Mouse (Mus musculus) hindbrain, embryonic 10.5 days (tissue): Measurements from ENCODE around the gene Spop. TPM values are rescaled to one million over a fixed set of nuclear protein-coding genes. Genes with fewer than 3 reads are reported as not detected.
A peak's percentile ranks its signal among the peaks of the same experiment; 100 is the strongest.

Experiments
- DNase-seq: peaks from one replicate; pipeline ENCODE4 v3.0.0-alpha.2; 2017; ENCODE audit warnings: low spot score
- H3K27ac ChIP-seq: fragments of 300-500 bp; sonication (generic); 2 replicates; pipeline ENCODE4 v1.5.1; 2016; ENCODE audit warnings: mild to moderate bottlenecking, moderate library complexity
- H3K27me3 ChIP-seq: fragments of 300-500 bp; sonication (generic); 2 replicates; pipeline ENCODE4 v1.6.1; 2016; ENCODE audit warnings: mild to moderate bottlenecking; ENCODE audit not compliant: poor library complexity, insufficient read depth, severe bottlenecking
- H3K36me3 ChIP-seq: fragments of 300-500 bp; sonication (generic); 2 replicates; pipeline ENCODE4 v1.6.1; 2016; ENCODE audit warnings: mild to moderate bottlenecking, moderate library complexity
- H3K4me1 ChIP-seq: fragments of 300-500 bp; sonication (generic); replicated peaks from 2 replicates; pipeline ENCODE4 v1.6.1; 2016; ENCODE audit warnings: mild to moderate bottlenecking
- H3K4me3 ChIP-seq: fragments of 300-500 bp; sonication (generic); 2 replicates; pipeline ENCODE4 v1.5.1; 2016; ENCODE audit warnings: mild to moderate bottlenecking, moderate library complexity
- H3K9me3 ChIP-seq: fragments of 300-500 bp; sonication (generic); 2 replicates; pipeline ENCODE4 v1.6.1; 2016; ENCODE audit warnings: mild to moderate bottlenecking, moderate library complexity
- WGBS: fragments of 180-500 bp; shearing (Covaris S2); methylation state at CpG from one replicate; pipeline ENCODE4 v1.1.7; 2016; 5-methylcytosine and 5-hydroxymethylcytosine counted together
- polyA plus RNA-seq: library from polyadenylated mRNA; unstranded; fragments of >200 nt; fragmentation: Nextera tagmentation; extraction: Ambion mirVana; gene quantifications from 2 replicates; pipeline ENCODE4 v1.2.1, GENCODE M21; 2016

The Spop gene
- polyA plus RNA-seq, 1 experiment from 2014 or later = 143 TPM

DNA sequence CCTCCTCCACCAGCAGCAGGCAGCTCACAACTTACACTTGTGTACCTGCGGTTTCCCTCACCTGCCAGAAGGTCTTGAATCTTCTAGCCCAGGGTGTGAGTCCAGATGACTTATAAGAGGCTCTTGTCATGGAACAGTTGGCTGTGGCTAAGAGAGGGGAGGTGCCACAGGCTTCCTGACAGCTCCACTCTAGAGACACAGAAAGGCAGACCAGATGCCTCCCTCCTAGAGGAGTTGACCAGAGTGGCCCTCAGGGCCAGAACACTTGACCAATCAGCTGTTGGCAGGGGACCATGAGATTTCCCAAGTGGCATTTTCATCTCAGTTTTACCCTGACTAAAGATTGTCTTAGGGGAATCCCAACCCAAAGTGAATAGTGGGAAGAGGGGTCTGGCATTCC, 32.7 kb upstream of the Spop start:
- no peak overlapping the region for H3K27ac ChIP-seq
- H3K36me3 ChIP-seq = peaks cover 49% of the 10 kb centered on the region
- H3K4me3 ChIP-seq = no peak overlapping the region
- WGBS = 98% methylated on average over 1 of the region's 1 CpGs
- no peak for DNase-seq
- H3K9me3 ChIP-seq = no peaks in the 10 kb centered on the region
- peaks cover 8% of the 10 kb centered on the region for H3K4me1 ChIP-seq
- no peaks in the 10 kb centered on the region for H3K27me3 ChIP-seq

DNA sequence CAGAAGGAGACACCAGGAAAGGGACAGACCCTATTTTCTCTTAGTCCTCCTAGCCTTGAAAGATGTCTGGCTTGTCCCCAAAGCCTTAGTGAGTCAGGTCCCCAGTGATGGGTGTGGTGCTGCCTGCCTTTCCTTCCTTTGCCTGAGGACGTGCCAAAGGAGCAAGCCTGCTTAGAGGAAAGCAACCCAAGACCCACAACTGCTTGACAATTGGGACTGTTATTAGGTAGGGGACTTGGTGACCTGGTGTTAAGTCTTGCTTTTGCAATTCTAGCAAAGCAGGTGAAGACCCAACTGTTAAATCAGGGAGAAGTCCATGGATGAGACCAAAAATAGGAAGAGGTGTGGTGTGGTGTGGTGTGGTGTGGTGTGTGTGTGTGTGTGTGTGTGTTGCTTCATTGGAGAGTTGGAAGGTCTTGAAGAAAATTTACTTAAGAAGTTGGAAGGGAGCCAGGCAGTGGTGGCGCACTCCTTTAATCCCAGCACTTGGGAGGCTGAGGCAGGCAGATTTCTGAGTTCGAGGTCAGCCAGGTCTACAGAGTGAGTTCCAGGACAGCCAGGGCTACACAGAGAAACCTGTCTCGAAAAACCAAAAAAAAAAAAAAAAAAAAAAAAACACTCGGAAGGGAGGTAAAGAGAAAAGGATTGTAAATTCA, 30.4 kb upstream of the Spop start:
- 87% methylated on average over 5 of the region's 5 CpGs for WGBS
- H3K27ac ChIP-seq = no peak overlapping the region
- no peaks in the 10 kb centered on the region for H3K27me3 ChIP-seq
- no peak overlapping the region for H3K4me3 ChIP-seq
- H3K36me3 ChIP-seq = peaks cover 51% of the 10 kb centered on the region
- H3K9me3 ChIP-seq = no peaks in the 10 kb centered on the region
- H3K4me1 ChIP-seq = peaks cover 12% of the 10 kb centered on the region
- no peak for DNase-seq

DNA sequence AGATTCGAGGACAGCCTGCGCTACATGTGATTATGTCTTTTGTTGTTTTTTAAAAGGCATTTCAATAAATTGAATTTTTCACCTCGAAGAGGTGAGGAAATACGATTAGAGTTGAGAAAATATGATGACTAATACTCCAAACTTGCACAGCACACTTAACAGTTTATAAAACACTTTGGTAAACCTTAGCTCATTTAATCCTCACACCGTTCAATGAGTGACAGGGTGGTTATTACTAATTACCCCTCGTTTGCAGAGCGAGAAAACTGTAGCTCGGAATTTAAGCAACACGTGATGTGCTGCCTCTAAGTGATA, 29.9 kb upstream of the Spop start:
- Histone ChIP-seq H3K27ac (peak overlapping the region; percentile 99), H3K4me3 (peak overlapping the region; percentile 87), H3K27me3 (no peaks in the 10 kb centered on the region), H3K9me3 (no peaks in the 10 kb centered on the region), H3K4me1 (peaks cover 12% of the 10 kb centered on the region), H3K36me3 (peaks cover 51% of the 10 kb centered on the region)
- no peak for DNase-seq
- WGBS = 46% methylated on average over 9 of the region's 9 CpGs

DNA sequence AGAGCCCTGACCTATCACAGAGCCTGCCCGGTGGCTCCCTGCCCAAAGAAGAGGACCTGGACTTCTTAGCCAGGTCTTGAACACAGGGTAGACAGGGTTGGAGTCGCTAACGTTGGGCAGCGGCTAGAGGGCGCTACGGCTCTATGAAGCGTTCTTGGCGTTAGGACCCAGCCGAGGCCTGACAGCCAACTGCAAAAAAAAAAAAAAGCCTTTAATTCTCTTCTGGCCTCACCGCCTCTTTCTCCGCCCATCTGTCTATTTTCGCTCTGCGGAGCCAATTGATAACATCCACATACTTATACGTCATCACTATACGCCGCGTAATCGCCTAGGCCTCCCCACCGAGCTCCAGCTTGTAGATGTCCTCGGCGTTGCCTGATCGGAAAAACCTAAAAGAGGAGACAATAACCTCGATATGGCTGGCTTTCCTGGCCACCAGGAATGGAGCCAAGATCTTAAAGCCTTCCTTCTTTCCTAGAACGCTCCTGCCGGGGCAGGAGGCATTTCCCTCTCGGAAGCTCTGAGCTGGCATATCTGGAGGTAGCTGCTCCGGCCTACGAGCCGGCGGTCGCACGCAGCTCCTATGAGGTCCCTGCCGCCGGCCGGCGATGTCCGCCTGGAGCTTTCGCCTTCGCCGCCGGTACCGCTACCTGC, 29.4 kb upstream of the Spop start, which contains the start of gene Slc35b1:
Slc35b1 (plus strand) TSS at position 374 of the 654 bp plus-strand sequence.
- WGBS = under 1% methylated on average over 42 of the region's 42 CpGs
- peak; percentile 94 for DNase-seq

DNA sequence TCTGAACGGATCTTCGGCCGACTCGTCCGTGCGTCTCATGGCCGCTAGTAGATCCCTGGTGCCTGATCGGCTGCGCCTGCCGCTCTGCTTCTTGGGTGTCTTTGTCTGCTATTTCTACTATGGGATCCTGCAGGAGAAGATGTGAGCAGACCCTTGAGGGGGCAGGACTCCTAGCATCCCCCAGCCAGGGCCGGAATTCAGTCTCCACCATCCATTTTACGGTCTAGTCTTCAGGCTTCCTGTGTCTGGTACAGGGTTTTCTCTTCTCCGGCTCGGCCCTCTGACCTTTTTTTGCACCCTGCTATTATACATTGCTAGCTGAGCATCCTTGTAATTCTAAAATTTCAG, 28.9 kb upstream of the Spop start:
- peak overlapping the region; percentile 87 for H3K4me3 ChIP-seq
- H3K9me3 ChIP-seq = no peaks in the 10 kb centered on the region
- peaks cover 57% of the 10 kb centered on the region for H3K36me3 ChIP-seq
- peak overlapping the region; percentile 99 for H3K27ac ChIP-seq
- peaks cover 12% of the 10 kb centered on the region for H3K4me1 ChIP-seq
- H3K27me3 ChIP-seq = no peaks in the 10 kb centered on the region
- DNase-seq = no peak
- WGBS = under 1% methylated on average over 14 of the region's 14 CpGs

More for the DNA sequence above, 29.4 kb upstream of the Spop start, which contains the start of gene Slc35b1:
- Histone ChIP-seq H3K4me3 (peak within 1 kb of the TSS; percentile 87), H3K27me3 (no peaks in the 10 kb centered on the region), H3K4me1 (peaks cover 12% of the 10 kb centered on the region), H3K36me3 (peaks cover 52% of the 10 kb centered on the region), H3K27ac (peak within 1 kb of the TSS; percentile 99), H3K9me3 (no peaks in the 10 kb centered on the region)

DNA sequence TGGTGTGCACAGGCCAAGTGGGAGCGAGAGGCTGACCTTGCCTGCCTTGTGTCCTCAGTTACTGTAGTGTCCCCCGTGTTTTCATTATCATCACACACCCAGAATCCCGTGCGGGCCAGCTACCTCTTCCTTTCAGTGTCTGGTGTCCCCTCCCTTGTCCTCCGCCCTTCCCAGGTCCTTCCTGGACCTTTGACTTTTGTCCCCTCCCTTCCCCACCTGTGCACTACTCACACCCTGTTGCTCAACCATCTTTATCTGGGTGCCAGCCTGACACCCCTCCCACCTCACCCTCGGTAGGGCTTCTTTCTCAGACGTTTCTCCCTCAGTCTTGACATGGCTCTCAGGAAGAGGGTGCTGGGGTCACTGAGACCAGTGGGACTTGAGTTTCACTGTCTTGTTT, 26.5 kb upstream of the Spop start:
- no peaks in the 10 kb centered on the region for H3K27me3 ChIP-seq
- H3K4me1 ChIP-seq = peaks cover 16% of the 10 kb centered on the region
- H3K27ac ChIP-seq = no peak overlapping the region
- WGBS = 90% methylated on average over 7 of the region's 7 CpGs
- no peaks in the 10 kb centered on the region for H3K9me3 ChIP-seq
- H3K36me3 ChIP-seq = peaks cover 62% of the 10 kb centered on the region
- no peak for DNase-seq
- H3K4me3 ChIP-seq = no peak overlapping the region

DNA sequence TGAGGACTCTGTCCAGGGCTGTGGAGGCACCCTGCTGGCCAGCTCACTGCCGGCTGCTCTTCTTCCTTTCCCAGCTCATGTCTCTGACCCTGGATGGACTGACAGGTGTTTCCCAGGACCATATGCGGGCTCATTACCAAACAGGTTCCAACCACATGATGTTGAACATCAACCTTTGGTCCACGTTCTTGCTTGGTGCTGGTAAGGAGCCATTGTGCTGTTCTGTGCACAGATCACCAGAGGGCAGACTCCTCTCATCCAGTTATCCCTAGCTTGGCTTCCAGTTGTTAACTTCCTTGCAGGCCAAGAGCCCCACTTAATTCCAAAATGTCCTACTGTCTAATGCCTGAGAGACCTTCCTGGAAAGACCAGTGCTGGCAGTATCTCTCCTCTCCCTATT, 24.9 kb upstream of the Spop start:
- DNase-seq = no peak
- 80% methylated on average over 3 of the region's 3 CpGs for WGBS
- H3K36me3 ChIP-seq = peaks cover 71% of the 10 kb centered on the region

DNA sequence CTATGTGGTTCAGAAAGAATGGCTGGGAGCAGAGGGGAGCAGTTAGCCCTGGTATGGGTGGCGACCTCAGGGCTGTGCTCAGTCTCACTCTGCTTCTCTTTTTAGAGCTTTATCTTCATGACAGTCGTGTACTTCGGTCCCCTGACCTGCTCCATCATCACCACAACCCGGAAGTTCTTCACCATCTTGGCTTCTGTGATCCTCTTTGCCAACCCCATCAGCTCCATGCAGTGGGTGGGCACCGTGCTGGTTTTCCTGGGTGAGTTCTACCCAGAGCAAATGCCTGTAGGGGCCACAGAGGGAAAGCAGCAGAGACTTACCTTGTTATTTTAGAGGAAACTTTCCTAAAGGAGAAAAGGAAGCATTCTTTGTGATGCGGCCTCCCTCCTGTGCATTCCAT, 23.5 kb upstream of the Spop start:
- H3K4me3 ChIP-seq = no peak overlapping the region
- DNase-seq = no peak
- H3K27ac ChIP-seq = no peak overlapping the region
- peaks cover 35% of the 10 kb centered on the region for H3K4me1 ChIP-seq
- H3K36me3 ChIP-seq = peaks cover 71% of the 10 kb centered on the region
- no peaks in the 10 kb centered on the region for H3K27me3 ChIP-seq
- 94% methylated on average over 6 of the region's 6 CpGs for WGBS
- no peaks in the 10 kb centered on the region for H3K9me3 ChIP-seq

More for the DNA sequence above, 24.9 kb upstream of the Spop start:
- Histone ChIP-seq H3K4me1 (peaks cover 31% of the 10 kb centered on the region), H3K9me3 (no peaks in the 10 kb centered on the region), H3K4me3 (no peak overlapping the region), H3K27me3 (no peaks in the 10 kb centered on the region), H3K27ac (no peak overlapping the region)

DNA sequence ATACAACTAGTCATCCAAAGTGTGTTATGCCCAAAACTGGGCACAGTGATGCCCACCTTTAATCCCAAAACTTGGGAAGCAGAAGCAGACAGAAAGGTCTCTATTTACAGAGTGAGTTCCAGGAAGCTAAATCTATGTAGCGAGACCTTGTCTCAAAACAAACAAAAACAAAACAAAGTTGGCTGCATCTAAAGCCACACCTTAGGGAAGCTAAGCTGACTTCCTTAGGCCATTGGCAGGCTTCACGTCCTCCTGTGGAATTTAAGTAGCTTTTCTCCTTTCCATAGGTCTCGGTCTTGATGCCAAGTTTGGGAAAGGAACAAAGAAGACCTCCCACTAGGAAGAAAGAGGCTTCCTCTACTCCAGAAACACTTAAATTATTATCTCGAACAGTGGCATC, 22.7 kb upstream of the Spop start:
- Histone ChIP-seq H3K27ac (no peak overlapping the region), H3K4me3 (no peak overlapping the region), H3K36me3 (peaks cover 70% of the 10 kb centered on the region), H3K27me3 (no peaks in the 10 kb centered on the region), H3K4me1 (peaks cover 27% of the 10 kb centered on the region), H3K9me3 (no peaks in the 10 kb centered on the region)
- DNase-seq = no peak
- WGBS = 86% methylated on average over 4 of the region's 4 CpGs

DNA sequence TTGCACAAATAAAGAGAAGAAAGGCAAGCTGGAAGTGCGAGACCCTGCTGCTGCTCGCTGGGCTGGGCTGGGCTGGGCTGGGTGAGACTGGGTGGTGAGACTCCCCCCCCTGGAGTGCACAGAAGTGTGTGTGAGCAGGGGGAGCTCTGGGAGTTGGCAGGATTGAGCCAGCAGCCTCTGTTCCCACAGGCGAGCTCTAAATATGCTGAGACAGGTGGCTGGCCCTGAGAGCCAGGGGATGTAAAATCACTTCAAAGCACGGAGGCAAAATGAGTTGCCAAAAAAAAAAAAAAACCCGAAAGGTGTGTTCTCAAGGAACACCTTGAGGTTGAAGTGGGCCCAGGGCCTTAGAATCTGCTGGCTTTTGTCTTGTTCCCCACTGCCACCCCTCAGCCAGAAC, 22.1 kb upstream of the Spop start:
- no peak for DNase-seq
- no peaks in the 10 kb centered on the region for H3K9me3 ChIP-seq
- H3K27ac ChIP-seq = no peak overlapping the region
- peaks cover 65% of the 10 kb centered on the region for H3K36me3 ChIP-seq
- WGBS = 82% methylated on average over 5 of the region's 5 CpGs
- H3K27me3 ChIP-seq = no peaks in the 10 kb centered on the region
- peaks cover 23% of the 10 kb centered on the region for H3K4me1 ChIP-seq
- H3K4me3 ChIP-seq = no peak overlapping the region

DNA sequence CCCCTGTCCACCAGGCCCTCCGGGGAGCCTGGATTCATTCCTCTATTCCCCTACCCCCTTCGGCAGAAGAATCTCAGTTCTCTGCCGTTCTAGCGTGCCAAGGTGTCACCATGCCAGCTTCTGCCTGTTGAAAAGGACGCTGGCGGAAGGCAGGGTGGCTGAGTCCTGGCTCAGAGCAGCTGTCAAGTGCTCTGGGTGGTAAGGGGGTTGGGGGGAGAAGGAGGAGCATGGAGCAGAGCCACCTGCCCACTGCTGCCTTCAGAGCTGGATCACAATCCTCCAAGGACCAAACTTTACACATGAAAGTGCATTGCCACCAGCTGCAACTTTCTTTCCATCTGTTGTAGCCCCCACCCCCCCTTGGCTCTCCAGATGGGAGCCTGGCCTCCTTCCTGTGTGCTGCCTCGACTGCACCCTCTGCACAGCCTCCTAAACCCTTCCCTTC, 21.6 kb upstream of the Spop start:
- H3K4me3 ChIP-seq = no peak overlapping the region
- H3K9me3 ChIP-seq = no peaks in the 10 kb centered on the region
- WGBS = 69% methylated on average over 7 of the region's 7 CpGs
- H3K4me1 ChIP-seq = peaks cover 23% of the 10 kb centered on the region
- H3K27ac ChIP-seq = no peak overlapping the region
- peaks cover 60% of the 10 kb centered on the region for H3K36me3 ChIP-seq
- H3K27me3 ChIP-seq = no peaks in the 10 kb centered on the region
- DNase-seq = no peak

DNA sequence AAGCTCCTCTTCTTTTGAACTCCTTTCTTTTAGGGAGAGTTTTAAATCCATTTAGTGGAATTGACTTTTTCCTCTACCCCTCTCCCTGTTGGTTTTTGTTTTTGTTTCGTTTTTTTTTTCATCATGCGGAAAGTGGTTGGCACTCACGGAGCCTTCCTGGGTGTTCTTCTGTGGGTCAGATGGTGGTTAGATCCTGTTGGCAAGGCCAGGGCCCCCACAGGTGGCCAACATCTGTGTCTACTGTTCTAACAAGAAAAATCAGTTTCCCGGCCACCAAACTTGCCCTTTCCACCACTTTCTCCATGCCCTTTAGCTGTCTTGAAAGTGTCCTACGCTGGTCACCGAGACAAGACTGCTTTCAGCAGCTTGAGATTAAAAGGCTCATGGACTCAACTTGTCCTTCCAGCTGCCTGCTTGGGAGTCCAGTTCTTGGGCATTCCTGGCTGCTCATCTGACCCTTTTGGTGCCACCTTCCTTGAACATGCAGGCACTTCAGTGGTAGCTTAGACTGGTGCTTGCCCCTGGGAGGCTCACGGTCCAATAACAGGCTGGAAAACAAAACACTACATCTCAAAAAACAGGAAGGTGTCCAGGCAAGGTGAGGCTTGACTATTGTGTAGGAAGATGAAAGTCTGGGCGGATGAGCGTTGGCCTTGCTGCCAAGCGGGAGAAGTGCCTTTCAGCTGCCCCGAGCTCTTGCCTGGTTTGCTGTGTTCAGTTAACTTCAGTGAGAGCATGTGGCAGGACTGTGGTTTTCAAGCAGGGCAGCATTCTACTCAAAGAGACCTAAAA, 21.0 kb upstream of the Spop start:
- 76% methylated on average over 11 of the region's 11 CpGs for WGBS
- H3K36me3 ChIP-seq = peaks cover 53% of the 10 kb centered on the region

DNA sequence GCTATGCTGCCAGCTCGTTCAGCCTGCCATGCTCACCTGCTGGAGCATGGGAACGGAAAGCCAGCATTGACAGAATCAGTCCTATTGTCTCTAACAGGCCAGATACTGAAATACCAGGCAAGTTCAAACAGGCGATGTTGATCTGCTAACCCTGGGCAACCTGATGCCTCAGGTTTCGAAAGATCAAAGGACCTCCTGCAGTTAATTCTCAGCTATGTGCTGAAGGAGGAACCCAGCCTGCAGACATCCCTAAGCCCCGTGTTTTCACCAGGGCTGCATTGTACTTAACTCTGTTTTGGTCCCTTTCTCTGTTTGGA, 20.4 kb upstream of the Spop start:
- Histone ChIP-seq H3K36me3 (peaks cover 47% of the 10 kb centered on the region), H3K27me3 (0 out of 2 replicates have a peak, but pooled peaks cover 4% of the 10 kb centered on the region), H3K9me3 (no peaks in the 10 kb centered on the region), H3K4me1 (peaks cover 23% of the 10 kb centered on the region), H3K4me3 (no peak overlapping the region), H3K27ac (0 out of 2 replicates have a peak overlapping the region, but pooled peaks have one; percentile 53)
- WGBS = 32% methylated on average over 5 of the region's 5 CpGs
- no peak for DNase-seq

More for the DNA sequence above, 21.0 kb upstream of the Spop start:
- no peaks in the 10 kb centered on the region for H3K9me3 ChIP-seq
- 0 out of 2 replicates have a peak, but pooled peaks cover under 1% of the 10 kb centered on the region for H3K27me3 ChIP-seq
- H3K27ac ChIP-seq = peak overlapping the region; percentile 53; the same call in 1 of the 2 replicates
- DNase-seq = no peak
- no peak overlapping the region for H3K4me3 ChIP-seq
- H3K4me1 ChIP-seq = peaks cover 23% of the 10 kb centered on the region
